Mouse (Mus musculus): ENCODE data around the gene Fmnl1. TPM values are rescaled to one million over a fixed set of nuclear protein-coding genes. Genes with fewer than 3 reads are reported as not detected.
"Not testable (repeated sequence)": the region's sequence is repeated elsewhere in the genome, so short reads cannot be mapped to it uniquely, and the experiment has no call there.

Fmnl1 gene
- total RNA-seq, 2 experiments from 2014 or later = 8.1 to 8.2 TPM

DNA sequence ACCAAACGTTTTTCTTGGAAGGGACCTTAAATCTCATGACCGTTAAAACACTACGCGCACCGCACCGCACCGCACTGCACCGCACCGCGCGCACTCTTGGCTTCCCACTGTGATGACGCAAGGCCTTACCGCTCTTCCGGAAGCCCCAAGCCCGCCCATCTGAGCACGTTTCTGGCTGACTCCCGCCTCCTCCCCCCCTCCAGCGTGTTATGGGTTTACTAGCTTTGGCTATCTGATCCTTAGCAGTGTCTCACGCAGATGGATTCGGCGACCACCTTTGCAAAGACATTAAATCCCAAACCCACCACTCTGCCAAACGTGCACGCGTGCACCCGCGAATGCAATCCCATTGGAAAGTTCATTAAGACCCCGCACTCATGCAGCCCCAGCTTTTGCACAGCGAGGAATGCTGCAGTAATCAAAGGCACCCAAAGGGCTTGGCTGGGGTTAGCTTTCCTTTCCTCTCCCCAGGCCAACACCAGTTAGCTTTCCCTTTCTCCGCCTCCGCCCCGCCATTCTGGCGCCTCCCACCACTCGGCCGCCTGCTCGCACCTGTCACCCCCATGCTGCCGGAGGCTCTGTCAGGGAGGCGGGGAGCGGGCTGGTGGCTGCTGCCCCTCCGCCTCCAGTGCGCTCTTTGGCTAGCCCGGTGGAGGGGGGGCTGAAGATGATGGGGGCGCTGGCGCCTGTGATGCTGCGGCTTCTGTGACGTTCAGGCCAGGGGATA, 47.0 kb downstream of the Fmnl1 start, which contains the start of gene Spata32:
Gene Spata32 (minus strand): TSS at position 643 of the 727 bp plus-strand sequence.
- peak in 1 of 2 experiments; percentile 70 for DNase-seq (ENCODE audit: low spot score in 2 of 2)

DNA sequence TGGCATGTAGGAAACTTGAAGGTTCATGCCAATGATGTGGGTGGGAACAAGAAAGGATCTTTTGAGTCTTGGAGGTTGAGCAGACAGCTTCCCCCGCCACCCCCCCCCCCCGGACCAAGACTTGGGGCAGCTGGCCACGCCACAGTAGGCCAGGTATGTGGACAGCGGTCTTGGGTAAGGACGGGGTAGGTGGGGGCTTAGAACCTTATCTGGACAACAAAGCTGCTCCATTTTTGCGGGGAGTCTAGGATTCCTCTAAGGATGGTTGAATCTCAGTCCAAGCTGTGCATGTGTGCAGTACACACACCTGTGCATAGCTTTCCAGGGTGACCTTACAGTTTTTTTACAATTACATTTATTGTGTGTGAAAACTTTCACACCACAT, 47.6 kb downstream of the Fmnl1 start:
- DNase-seq (ENCODE audit: low spot score in 2 of 2) = no peak

DNA sequence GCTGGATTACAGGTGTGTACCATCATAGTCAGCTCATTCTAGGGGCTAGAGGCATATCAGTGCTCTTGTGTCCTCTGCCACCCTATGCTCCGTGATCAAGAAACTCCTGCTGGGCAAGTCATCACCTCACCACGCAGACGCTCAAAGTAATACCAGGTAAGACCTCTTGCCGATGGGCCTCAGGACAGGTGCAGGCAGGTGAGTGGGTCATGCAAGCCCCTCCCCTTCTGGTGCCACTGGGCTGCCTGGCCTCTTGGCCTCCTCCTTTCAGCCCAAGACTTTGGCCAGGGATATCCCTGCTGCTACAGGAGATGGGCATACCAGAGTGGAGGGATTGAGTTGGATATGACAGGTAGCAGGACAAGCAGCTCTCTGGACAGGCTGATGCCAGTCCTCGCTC, 48.4 kb downstream of the Fmnl1 start:
- no peak for DNase-seq (ENCODE audit: low spot score in 2 of 2)

GRCm38 (mm10) chr11:103219995-103220394, 49.1 kb downstream of the Fmnl1 start:
- DNase-seq (ENCODE audit: low spot score in 2 of 2) = no peak

- DNase-seq (ENCODE audit: low spot score in 2 of 2) = no peak
Observed at GRCm38 (mm10) chr11:103221437-103221836, 50.5 kb downstream of the Fmnl1 start.

DNA sequence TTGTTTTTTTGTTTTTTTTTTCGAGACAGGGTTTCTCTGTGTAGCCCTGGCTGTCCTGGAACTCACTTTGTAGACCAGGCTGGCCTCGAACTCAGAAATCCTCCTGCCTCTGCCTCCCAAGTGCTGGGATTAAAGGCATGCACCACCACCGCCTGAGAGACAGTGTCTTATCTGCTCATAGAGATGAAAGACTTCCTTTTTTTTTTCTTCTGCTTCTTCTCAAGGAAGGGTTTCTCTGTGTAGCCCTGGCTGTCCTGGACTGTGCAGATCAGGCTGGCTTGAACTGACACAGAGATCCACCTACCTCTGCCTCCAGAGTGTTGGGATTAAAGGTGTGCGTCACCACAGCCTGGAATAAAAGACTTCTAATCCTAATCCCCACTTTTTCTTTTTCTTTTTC, 51.8 kb downstream of the Fmnl1 start:
- not testable (repeated sequence) for DNase-seq (ENCODE audit: low spot score in 2 of 2)

DNA sequence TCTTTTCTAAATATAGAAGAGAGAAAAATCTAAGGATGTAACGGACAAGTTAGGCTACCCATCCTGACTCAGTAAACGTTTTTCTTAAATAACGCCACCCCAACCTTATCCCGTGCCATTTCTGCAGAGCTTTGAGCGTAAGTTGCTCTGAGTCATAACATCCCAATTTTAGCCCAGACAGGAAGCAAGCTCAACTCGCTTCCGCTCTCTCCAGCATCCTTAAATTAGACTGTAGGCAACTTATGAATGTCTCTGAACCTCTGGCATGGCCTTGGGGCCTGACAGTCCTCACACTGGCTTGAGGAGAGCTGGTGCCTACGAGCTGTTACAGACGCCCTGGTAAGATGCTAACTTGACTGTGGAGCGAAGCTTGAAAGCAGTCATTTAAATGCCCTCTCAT, 52.5 kb downstream of the Fmnl1 start:
- DNase-seq (ENCODE audit: low spot score in 2 of 2) = no peak

DNA sequence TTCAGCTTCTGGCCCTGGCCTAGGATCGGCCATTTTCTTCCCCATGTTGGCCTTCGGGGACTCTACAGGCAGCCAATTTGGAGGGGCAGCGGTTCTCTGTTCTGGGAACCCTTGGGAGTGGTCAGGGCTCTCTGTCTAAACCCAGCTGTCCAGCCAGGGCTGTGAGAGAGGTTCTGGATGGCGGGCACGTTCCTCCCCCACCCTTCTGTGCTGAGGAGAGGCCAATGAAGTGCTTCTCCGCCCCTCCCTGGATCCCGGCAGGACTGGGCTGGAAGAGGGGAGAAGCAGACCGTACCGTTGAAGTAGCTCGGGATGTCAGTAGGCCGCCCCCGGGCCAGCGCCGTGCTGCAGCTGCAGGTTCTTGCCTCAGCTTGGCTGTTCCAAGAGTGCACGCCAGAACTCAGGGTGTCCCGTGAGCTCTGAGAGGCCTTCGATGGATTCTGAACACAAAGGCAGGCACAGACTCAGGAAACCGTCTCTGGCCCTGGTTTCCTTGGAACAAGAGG, 53.1 kb downstream of the Fmnl1 start:
- peak in 1 of 2 experiments; percentile 50 for DNase-seq (ENCODE audit: low spot score in 2 of 2)

DNA sequence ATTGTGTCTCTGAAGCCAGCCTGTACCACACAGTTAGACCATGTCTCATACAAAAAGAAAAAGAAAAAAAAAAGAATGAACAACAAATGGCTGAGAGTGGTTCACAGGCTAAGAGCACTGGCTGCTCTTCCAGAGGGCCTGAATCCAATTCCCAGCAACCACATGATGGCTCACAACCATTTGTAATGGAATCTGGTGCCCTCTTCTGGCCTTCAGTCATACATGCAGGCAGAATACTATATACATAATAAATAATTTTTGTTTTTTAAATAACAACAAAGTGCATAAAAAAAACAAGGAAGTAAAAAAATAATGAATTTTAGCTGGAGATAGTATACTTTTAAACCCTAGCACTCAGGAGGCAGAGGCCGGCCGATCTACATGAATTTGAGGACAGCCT, 58.7 kb downstream of the Fmnl1 start:
- no peak for DNase-seq (ENCODE audit: low spot score in 2 of 2)

- peak in 1 of 2 experiments; percentile 58 for DNase-seq (ENCODE audit: low spot score in 2 of 2)
Observed at GRCm38 (mm10) chr11:103230626-103231025, 59.7 kb downstream of the Fmnl1 start.

DNA sequence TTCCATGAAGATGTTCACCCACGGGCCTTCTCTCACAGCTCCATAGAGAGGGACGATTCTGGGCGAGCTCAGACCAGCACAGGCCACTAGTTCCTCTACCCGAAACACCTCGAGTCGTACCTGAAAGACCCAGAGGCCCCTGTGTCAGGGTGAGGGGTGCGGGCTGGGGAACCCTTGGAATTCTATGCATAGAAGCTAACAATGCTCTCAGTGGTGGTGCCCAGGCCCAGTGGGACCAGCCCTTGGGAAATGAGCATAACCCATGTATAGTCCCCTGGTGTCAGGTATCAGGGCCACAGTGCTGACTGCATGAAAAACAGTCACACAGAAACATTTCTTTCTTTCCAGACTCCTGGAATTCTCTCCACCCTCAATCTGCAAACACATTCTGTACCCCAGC, 60.5 kb downstream of the Fmnl1 start:
- no peak for DNase-seq (ENCODE audit: low spot score in 2 of 2)

DNA sequence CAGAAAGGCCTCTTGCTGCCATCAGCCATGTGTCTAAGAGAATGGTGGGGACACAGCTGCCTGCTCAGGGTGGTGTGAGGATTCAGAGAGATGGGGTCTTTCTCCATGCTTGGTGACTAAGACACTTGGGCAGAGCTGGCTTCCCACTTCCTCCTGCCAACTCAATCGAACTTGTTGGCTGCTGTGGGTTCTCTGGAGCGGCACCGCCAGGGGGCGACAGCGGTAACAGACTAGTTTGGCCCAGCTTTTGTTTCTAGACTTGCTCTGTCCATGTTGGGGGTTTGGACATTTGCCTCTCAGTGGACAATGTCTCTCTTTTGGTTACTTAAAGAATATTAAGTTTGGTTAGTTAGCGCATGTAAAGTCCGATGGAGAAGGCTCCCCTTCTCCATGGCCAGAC, 62.1 kb downstream of the Fmnl1 start:
- peak; percentile 76 to 86 for DNase-seq (ENCODE audit: low spot score in 2 of 2)

GRCm38 (mm10) chr11:103234447-103234846, 63.5 kb downstream of the Fmnl1 start:
- no peak for DNase-seq (ENCODE audit: low spot score in 2 of 2)

DNA sequence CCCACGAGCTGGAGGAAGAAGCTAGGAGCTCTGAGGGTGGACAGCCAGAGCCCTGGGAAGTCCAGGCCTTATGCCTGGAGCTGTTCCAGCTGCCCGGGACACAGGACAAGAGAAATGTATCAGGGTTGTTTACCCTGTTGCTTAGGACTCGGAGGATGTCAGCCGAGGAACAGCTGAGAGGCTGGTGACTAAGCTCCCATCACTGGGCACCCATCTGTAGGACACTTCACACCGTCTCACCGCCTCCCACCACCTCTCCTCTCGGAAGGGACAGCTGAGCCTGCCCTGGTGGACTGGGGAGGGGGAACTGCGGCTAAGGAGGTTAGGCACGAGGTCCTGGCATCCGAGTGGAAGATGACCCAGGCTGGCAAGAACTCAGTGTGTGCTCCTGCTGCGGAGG, 64.8 kb downstream of the Fmnl1 start:
- peak in 1 of 2 experiments; percentile 70 for DNase-seq (ENCODE audit: low spot score in 2 of 2)

DNA sequence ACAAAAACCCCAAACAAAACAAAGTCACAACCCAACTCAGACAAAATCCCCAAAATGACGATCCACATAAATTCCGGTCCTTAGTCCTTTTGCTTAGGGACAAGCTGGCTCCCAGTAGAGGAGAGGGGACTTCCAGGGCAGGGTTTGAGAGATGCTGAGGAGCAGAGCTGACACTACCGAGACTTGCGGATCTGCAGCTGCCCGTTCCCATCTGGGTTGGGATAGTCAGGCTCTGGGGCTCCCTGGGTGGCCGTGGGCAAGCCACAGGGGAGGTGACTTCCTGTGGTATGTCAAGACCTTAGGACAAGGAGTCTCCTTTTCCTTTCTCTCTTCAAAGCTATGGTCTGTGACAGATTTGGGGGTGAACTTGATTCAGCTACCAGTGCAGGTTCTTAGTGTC, 65.5 kb downstream of the Fmnl1 start:
- DNase-seq (ENCODE audit: low spot score in 2 of 2) = no peak

DNA sequence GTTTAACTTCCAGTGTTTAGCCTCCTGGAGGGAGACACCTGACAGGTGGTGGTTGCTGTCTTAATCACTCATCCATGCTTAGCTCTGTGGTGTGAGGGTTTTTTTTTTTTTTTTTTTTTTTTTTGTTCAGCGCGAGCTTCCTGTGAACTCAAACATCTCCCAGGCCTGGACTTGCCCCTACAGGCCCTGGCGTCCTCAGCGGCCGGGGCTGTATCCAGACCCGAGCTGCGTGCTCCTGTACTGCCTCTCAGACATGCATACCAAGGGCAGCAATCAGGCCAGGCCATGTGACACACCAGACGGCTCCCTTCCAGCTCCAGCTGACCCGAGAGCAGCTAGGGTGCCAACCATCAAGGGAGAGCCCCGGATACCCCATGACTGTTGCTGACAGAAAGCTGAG, 66.0 kb downstream of the Fmnl1 start:
- no peak for DNase-seq (ENCODE audit: low spot score in 2 of 2)

- peak in 1 of 2 experiments; percentile 6 for DNase-seq (ENCODE audit: low spot score in 2 of 2)
Observed at GRCm38 (mm10) chr11:103237757-103238156, 66.8 kb downstream of the Fmnl1 start.

DNA sequence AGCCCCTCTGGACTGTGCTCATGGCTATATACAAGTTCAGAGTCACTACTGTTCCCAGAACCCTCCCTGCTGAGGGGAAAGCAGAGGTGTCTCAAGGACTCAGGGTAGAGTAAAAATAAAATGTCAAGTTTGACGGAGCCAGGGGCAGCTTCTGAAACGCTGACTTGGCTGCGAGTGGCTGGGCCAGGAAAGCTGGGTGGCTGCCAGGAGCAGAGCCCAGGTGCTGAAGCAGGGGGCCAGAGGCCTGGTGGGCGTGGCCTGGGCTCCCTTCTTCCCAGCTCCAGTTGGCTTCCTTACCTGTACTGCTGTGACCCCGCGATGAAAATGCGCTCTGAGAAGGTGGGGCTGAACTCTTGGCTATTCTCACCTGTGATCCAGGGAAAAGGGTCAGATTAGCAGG, 69.8 kb downstream of the Fmnl1 start:
- no peak for DNase-seq (ENCODE audit: low spot score in 2 of 2)

GRCm38 (mm10) chr11:103244856-103245255, 73.9 kb downstream of the Fmnl1 start:
- DNase-seq (ENCODE audit: low spot score in 2 of 2) = no peak

DNA sequence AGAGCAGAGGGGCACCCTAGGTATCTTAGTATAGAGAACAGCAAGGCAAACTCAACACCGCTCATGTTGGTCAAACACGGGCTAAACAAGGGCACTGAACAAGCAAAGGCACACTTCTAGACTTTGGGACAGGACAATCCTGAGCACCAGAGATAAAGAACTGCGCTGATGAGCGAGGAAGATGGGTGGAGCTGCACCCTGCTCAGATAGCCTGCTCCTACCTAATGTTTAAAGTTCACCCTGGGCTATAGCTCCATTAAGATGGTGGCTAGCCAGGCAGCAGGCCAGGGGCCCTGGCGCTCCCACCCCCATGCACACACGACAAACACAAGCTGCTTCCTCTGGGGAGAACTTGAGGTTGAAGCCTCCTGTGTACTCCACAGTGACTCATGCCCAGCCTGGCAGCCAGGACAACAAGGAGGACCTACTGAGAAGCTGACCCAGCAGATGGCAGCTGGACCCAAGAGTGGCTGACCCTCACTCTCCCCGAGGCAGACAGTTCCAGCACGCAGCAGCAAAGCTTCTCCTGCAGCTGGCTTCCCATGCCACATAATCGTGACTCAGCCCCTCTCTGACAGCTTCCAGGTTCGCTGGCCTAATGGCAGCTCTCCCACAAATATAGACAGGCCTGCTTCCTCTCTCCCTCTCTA, 75.3 kb downstream of the Fmnl1 start:
- DNase-seq (ENCODE audit: low spot score in 2 of 2) = peak in 1 of 2 experiments; percentile 61

- DNase-seq (ENCODE audit: low spot score in 2 of 2) = no peak
Observed at GRCm38 (mm10) chr11:103246731-103247290, 75.9 kb downstream of the Fmnl1 start.

DNA sequence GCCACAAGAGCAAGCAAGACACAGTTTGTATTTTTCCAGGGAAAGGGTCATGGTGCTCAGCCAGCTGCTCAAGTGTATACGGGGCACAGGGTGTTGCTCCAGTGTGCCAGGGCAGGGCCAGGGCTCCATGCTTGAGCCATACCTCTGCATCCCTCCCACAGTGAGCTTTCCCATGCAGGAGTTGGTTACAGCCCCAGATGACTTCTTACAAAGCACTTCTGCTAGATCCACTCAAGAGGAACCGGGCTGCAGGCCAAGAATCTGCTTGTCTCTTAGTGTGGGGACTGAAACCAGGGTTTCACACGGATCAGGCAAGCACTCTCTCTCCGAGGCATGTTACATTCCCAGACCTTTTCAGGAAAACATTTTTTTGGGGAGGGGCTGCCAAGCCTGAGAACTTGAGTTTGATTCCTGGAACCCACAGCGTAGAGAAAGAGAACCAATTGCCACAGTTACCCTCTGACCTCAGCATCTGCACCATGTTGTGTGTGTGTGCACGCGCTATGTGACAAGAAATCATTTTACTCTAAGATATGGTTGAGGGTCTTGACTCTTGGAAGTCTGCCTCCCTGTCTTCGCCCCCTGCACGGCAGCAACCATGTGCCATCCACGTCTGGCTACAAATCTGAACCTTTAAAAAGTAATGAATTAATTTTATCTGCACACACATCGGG, 76.7 kb downstream of the Fmnl1 start:
- peak in 1 of 2 experiments; percentile 84 for DNase-seq (ENCODE audit: low spot score in 2 of 2)

Measured in gastrocnemius, postnatal 4 days (tissue).